Mouse (Mus musculus) MEL (cell line): ENCODE measurements around the gene Slain1. TPM values are rescaled to one million over a fixed set of nuclear protein-coding genes. Genes with fewer than 3 reads are reported as not detected.

Experiments
- DNase-seq: peaks from one replicate; pipeline ENCODE4 v3.0.0; 2011; ENCODE audit warnings: low read depth, low spot score
- H3K27ac ChIP-seq: 2 replicates; pipeline ENCODE4 v1.5.1; 2012; ENCODE audit warnings: low read depth, mild to moderate bottlenecking, control low read depth, low read length, moderate library complexity; ENCODE audit not compliant: control insufficient read depth
- H3K27me3 ChIP-seq, 2 experiments: fragments of 150-350 bp in 1 of 2; sonication (generic) in 1 of 2; 2 replicates each; pipeline ENCODE4 v1.6.1; 2012; ENCODE audit warnings: low read length in 2 of 2, mild to moderate bottlenecking in 2 of 2, improper control_type of control experiment in 1 of 2, moderate library complexity in 1 of 2; ENCODE audit not compliant: insufficient read depth in 2 of 2, control insufficient read depth in 1 of 2
- H3K36me3 ChIP-seq, 2 experiments: 2 replicates each; pipeline ENCODE4 v1.6.1; 2012 to 2014; ENCODE audit warnings: low read length in 2 of 2, improper control_type of control experiment in 1 of 2, inconsistent platforms in 1 of 2, mild to moderate bottlenecking in 1 of 2; ENCODE audit not compliant: insufficient read depth in 2 of 2, control insufficient read depth in 1 of 2
- H3K4me1 ChIP-seq, 2 experiments: fragments of 150-350 bp in 1 of 2; sonication (generic) in 1 of 2; 2 replicates each; pipeline ENCODE4 v1.6.1; 2012; ENCODE audit warnings: low read length in 2 of 2, improper control_type of control experiment in 1 of 2, mild to moderate bottlenecking in 1 of 2; ENCODE audit not compliant: insufficient read depth in 2 of 2, control insufficient read depth in 1 of 2
- H3K4me3 ChIP-seq, 2 experiments: fragments of 150-350 bp in 1 of 2; sonication (generic) in 1 of 2; 2 replicates each; pipeline ENCODE4 v1.5.1; 2012; ENCODE audit warnings: low read depth in 2 of 2, low read length in 2 of 2, mild to moderate bottlenecking in 2 of 2, moderate library complexity in 2 of 2, control low read depth in 1 of 2, improper control_type of control experiment in 1 of 2; ENCODE audit not compliant: control insufficient read depth in 1 of 2, insufficient read depth in 1 of 2
- H3K79me2 ChIP-seq: 2 replicates; pipeline ENCODE4 v1.6.1; 2012; ENCODE audit warnings: mild to moderate bottlenecking, low read length, moderate library complexity; ENCODE audit not compliant: control insufficient read depth, poor library complexity, insufficient read depth
- H3K9ac ChIP-seq: 2 replicates; pipeline ENCODE4 v1.6.1; 2012; ENCODE audit warnings: low read depth, mild to moderate bottlenecking, control low read depth, low read length, moderate library complexity; ENCODE audit not compliant: control insufficient read depth, poor library complexity, severe bottlenecking
- H3K9me3 ChIP-seq: fragments of 150-350 bp; sonication (generic); replicated peaks from 2 replicates; pipeline ENCODE4 v1.6.1; 2012; ENCODE audit warnings: mild to moderate bottlenecking, low read length, improper control_type of control experiment, moderate library complexity; ENCODE audit not compliant: insufficient read depth
- BHLHE40 ChIP-seq: IDR thresholded peaks from 2 replicates; pipeline ENCODE4 v1.6.1; 2012; ENCODE audit warnings: low read depth, mild to moderate bottlenecking, inconsistent platforms, low read length, improper control_type of control experiment, borderline replicate concordance
- CHD1 ChIP-seq: IDR thresholded peaks from 2 replicates; pipeline ENCODE4 v1.6.1; 2012; ENCODE audit warnings: low read depth, mild to moderate bottlenecking, inconsistent platforms, low read length, improper control_type of control experiment
- ELF1 ChIP-seq: IDR thresholded peaks from 2 replicates; pipeline ENCODE4 v1.6.1; 2014; ENCODE audit warnings: low read depth, mild to moderate bottlenecking, inconsistent platforms, low read length, improper control_type of control experiment, moderate library complexity
- EP300 ChIP-seq, 2 experiments: IDR thresholded peaks; 2 replicates each; pipeline ENCODE4 v1.6.1; 2011; ENCODE audit warnings: improper control_type of control experiment in 2 of 2, low read length in 2 of 2, low read depth in 1 of 2, mild to moderate bottlenecking in 1 of 2
- HCFC1 ChIP-seq: IDR thresholded peaks from 2 replicates; pipeline ENCODE4 v1.6.1; 2012; ENCODE audit warnings: low read depth, mild to moderate bottlenecking, inconsistent platforms, low read length, improper control_type of control experiment, moderate library complexity
- JUND ChIP-seq: IDR thresholded peaks from 2 replicates; pipeline ENCODE4 v1.6.1; 2011; ENCODE audit warnings: low read depth, mild to moderate bottlenecking, improper control_type of control experiment, low read length
- MAFK ChIP-seq: IDR thresholded peaks from 2 replicates; pipeline ENCODE4 v1.6.1; 2011; ENCODE audit warnings: low read depth, mild to moderate bottlenecking, low read length, improper control_type of control experiment, borderline replicate concordance
- MAZ ChIP-seq: IDR thresholded peaks from 2 replicates; pipeline ENCODE4 v1.6.1; 2012; ENCODE audit warnings: low read depth, mild to moderate bottlenecking, inconsistent platforms, low read length, improper control_type of control experiment
- MEF2A ChIP-seq: IDR thresholded peaks from 2 replicates; pipeline ENCODE4 v1.6.1; 2014; ENCODE audit warnings: low read depth, mild to moderate bottlenecking, inconsistent platforms, low read length, improper control_type of control experiment; ENCODE audit not compliant: poor library complexity, insufficient replicate concordance, severe bottlenecking; ENCODE audit errors: extremely low read depth
- MXI1 ChIP-seq: IDR thresholded peaks from 2 replicates; pipeline ENCODE4 v1.6.1; 2011; ENCODE audit warnings: mild to moderate bottlenecking, low read depth, low read length, improper control_type of control experiment
- POLR2A ChIP-seq, 2 experiments: IDR thresholded peaks; 2 replicates each; pipeline ENCODE4 v1.6.1; 2011 to 2012; ENCODE audit warnings: low read length in 2 of 2, mild to moderate bottlenecking in 2 of 2, control low read depth in 1 of 2, improper control_type of control experiment in 1 of 2, low read depth in 1 of 2, moderate library complexity in 1 of 2; ENCODE audit not compliant: control insufficient read depth in 1 of 2, insufficient read depth in 1 of 2, poor library complexity in 1 of 2
- RAD21 ChIP-seq: IDR thresholded peaks from 2 replicates; pipeline ENCODE4 v1.6.1; 2011; ENCODE audit warnings: mild to moderate bottlenecking, low read depth, low read length, improper control_type of control experiment
- TAL1 ChIP-seq: IDR thresholded peaks from 2 replicates; pipeline ENCODE4 v1.6.1; 2012; ENCODE audit warnings: mild to moderate bottlenecking, inconsistent platforms, low read length, moderate library complexity, mixed read lengths
- TBP ChIP-seq: IDR thresholded peaks from 2 replicates; pipeline ENCODE4 v1.8.0; 2011; ENCODE audit warnings: low read depth, low read length, improper control_type of control experiment
- ZC3H11A ChIP-seq: IDR thresholded peaks from 2 replicates; pipeline ENCODE4 v1.6.1; 2012; ENCODE audit warnings: low read depth, mild to moderate bottlenecking, inconsistent platforms, low read length, improper control_type of control experiment
- ZKSCAN1 ChIP-seq: IDR thresholded peaks from 2 replicates; pipeline ENCODE4 v1.6.1; 2012; ENCODE audit warnings: low read depth, mild to moderate bottlenecking, inconsistent platforms, low read length, improper control_type of control experiment, moderate library complexity
- ZMIZ1 ChIP-seq: IDR thresholded peaks from 2 replicates; pipeline ENCODE4 v1.6.1; 2012; ENCODE audit warnings: low read depth, mild to moderate bottlenecking, inconsistent platforms, low read length, improper control_type of control experiment, moderate library complexity
- polyA plus RNA-seq, 2 experiments: library from polyadenylated mRNA; stranded (reverse) in 1 of 2; unstranded in 1 of 2; fragments of >175 nt in 1 of 2; fragments of >200 nt in 1 of 2; gene quantifications; 2 replicates each; pipeline versions ENCODE4 v1.2.1 to v1.2.4; 2012; ENCODE audit warnings: low replicate concordance in 2 of 2, low read depth in 1 of 2; ENCODE audit not compliant: insufficient read length in 2 of 2, insufficient read depth in 1 of 2, missing spikeins in 1 of 2
- total RNA-seq: library from RNA; depleted of rRNA; stranded (reverse); fragments of 300-350 nt; gene quantifications from 2 replicates; pipeline ENCODE4 v1.2.3, GENCODE M21; 2012

Gene Slain1
- total and polyA plus RNA-seq, 3 experiments = not detected

DNA sequence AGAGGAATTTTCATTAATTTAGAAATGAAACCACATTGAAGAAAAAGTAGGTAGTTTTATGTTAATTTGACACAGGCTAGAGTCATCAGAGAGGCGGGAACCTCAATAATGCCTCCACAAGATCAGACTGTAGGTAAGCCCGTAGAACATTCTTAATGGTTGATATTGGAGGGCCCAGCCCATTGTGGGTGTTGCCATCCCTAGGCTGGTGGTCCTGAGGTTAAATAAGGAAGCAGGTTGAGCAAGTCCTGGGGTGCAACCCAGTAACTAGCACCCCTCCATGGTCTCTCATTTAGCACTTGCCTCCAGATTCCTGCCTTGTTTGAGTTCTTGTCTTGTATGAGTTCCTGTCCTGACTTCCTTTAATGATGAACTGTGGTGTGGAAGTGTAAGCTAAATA lies 1.5 kb downstream of the Slain1 start:
- Histone ChIP-seq H3K27ac (no peak overlapping the region), H3K4me1 (no peaks in the 10 kb centered on the region), H3K4me3 (no peak overlapping the region), H3K79me2 (no peaks in the 10 kb centered on the region)
- TF ChIP-seq HCFC1 (no peak), MAZ (no peak), JUND (no peak), POLR2A (IDR thresholded peaks at IDR 0.05; ENCODE audit: control insufficient read depth in 1 of 2, insufficient read depth in 1 of 2, low read depth in 1 of 2, low read length in 2 of 2, poor library complexity in 1 of 2) (no peak)
- TF ChIP-seq, all 39 proteins: peak for 0
- Histone ChIP-seq H3K27me3 (no peaks in the 10 kb centered on the region), H3K9me3 (no peaks in the 10 kb centered on the region), H3K36me3 (no peaks in the 10 kb centered on the region), H3K9ac (no peak overlapping the region)
- DNase-seq = no peak

DNA sequence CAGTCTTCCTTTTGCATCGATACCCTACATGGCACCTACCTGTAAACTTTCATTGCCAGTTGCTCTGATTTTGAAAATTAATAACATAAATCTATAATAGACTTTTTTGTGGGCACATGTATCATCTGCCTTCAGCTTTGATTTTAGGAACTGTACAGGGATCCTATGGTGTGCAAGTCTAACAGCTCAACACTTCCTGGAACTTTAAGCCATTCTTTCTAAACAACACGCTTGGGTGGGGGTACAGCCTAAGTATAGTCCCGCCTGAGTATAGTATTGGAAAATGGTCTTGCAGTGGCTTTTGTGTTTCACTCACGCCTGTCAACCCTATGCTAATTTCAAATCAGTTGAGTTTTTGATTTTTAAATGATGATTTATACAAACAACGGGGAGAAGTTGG lies 2.5 kb downstream of the Slain1 start:
- TF ChIP-seq TBP = no peak
- no peak for TF ChIP-seq BHLHE40
- TF ChIP-seq MXI1 = no peak
- TF ChIP-seq TAL1 = no peak
- no peak for TF ChIP-seq EP300 (IDR thresholded peaks at IDR 0.05; ENCODE audit: low read depth in 1 of 2, low read length in 2 of 2)
- TF ChIP-seq HCFC1 = no peak
- no peak for TF ChIP-seq MEF2A
- no peak for TF ChIP-seq ZC3H11A
- TF ChIP-seq ZKSCAN1 = no peak
- TF ChIP-seq CHD1 = no peak
- TF ChIP-seq RAD21 = no peak
- no peak for TF ChIP-seq ELF1
- no peak for TF ChIP-seq MAFK
- TF ChIP-seq ZMIZ1 = no peak
- TF ChIP-seq, all 39 proteins: peak for 0
- Histone ChIP-seq H3K27ac (no peak overlapping the region), H3K4me3 (no peak overlapping the region), H3K9me3 (no peaks in the 10 kb centered on the region), H3K27me3 (no peaks in the 10 kb centered on the region), H3K79me2 (no peaks in the 10 kb centered on the region), H3K9ac (no peak overlapping the region), H3K4me1 (no peaks in the 10 kb centered on the region), H3K36me3 (no peaks in the 10 kb centered on the region)
- no peak for DNase-seq
